Mouse (Mus musculus): ENCODE measurements around the gene Fsd1.

Fsd1 gene

GRCm38 (mm10) chr17:55963171-55963570 is 23.1 kb upstream of the Fsd1 start:
- peak in 1 of 2 experiments; percentile 36 for DNase-seq

GRCm38 (mm10) chr17:55964496-55964895 is 21.8 kb upstream of the Fsd1 start:
- peak in 1 of 2 experiments; percentile 30 for DNase-seq

- peak in 1 of 2 experiments; percentile 37 for DNase-seq
Observed at GRCm38 (mm10) chr17:55964996-55965395, 21.3 kb upstream of the Fsd1 start.

GRCm38 (mm10) chr17:55967186-55967585 is 19.1 kb upstream of the Fsd1 start:
- DNase-seq: peak in 1 of 2 experiments; percentile 29

- DNase-seq: peak; percentile 41 to 55
Observed at GRCm38 (mm10) chr17:55968210-55968609, 18.1 kb upstream of the Fsd1 start.

- DNase-seq: peak; percentile 56 to 83
Observed at GRCm38 (mm10) chr17:55969560-55969959, 16.7 kb upstream of the Fsd1 start.

GRCm38 (mm10) chr17:55969966-55970891 is 16.1 kb upstream of the Fsd1 start, which contains the start of gene Shd:
Shd (plus strand) TSS chr17:55970467.
- peak in 1 of 2 experiments; percentile 61 for DNase-seq

GRCm38 (mm10) chr17:55971453-55971852 is 14.9 kb upstream of the Fsd1 start:
- DNase-seq: no peak

GRCm38 (mm10) chr17:55976255-55976862 is 9.9 kb upstream of the Fsd1 start:
- peak; percentile 84 to 86 for DNase-seq

- no peak for DNase-seq
Observed at GRCm38 (mm10) chr17:55977301-55977700, 9.0 kb upstream of the Fsd1 start.

- DNase-seq: no peak
Observed at GRCm38 (mm10) chr17:55990278-55990898, 4.1 kb downstream of the Fsd1 start.

GRCm38 (mm10) chr17:55996007-55996406 is 9.7 kb downstream of the Fsd1 start:
- peak; percentile 64 to 85 for DNase-seq

GRCm38 (mm10) chr17:55999794-56000499 is 13.6 kb downstream of the Fsd1 start:
- DNase-seq: no peak

GRCm38 (mm10) chr17:56003000-56003399 is 16.7 kb downstream of the Fsd1 start:
- no peak for DNase-seq

- DNase-seq: peak; percentile 71 to 83
Observed at GRCm38 (mm10) chr17:56005415-56006061, 19.2 kb downstream of the Fsd1 start, which contains the start of the genes Stap2 and Mpnd. Stap2 (minus strand) TSS chr17:56005584. Mpnd (plus strand) TSS chr17:56005711.

- peak in 1 of 2 experiments; percentile 58 for DNase-seq
Observed at GRCm38 (mm10) chr17:56006956-56007355, 20.6 kb downstream of the Fsd1 start.

GRCm38 (mm10) chr17:56007444-56008355 is 21.4 kb downstream of the Fsd1 start:
- DNase-seq: no peak

- DNase-seq: peak; percentile 94 to 98
Observed at GRCm38 (mm10) chr17:56008356-56009087, 22.2 kb downstream of the Fsd1 start.

- DNase-seq: peak; percentile 94 to 98
Observed at GRCm38 (mm10) chr17:56009088-56009961, 23.0 kb downstream of the Fsd1 start.
